Comparison of ENCODE assay signal across 19 mouse cellular contexts in the genomic region with DNA sequence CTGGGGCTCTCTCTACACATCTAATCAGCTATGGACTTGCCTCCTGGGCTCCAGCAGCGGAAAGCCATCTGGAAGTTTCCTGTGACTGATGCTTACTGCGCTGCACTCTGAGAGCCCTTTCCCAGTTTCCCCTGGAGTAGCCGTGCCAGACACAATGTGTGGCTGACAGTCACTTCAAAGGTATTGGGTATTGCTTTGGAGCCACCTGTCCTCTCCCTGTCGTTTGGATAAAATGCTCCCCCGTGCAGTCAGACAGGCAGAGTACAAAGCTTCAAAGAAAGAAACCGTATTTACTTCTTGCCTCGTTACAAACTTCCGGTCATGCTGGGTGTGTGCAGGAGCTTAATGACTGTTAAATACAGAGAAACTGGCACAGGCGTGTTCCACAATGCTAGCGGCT.
A peak's percentile ranks its signal among the peaks of the same experiment; 100 is the strongest.
DNase-seq lines count a peak whose midpoint lies in the region; ATAC-seq lines count a peak whose summit lies in the region.
"Had no signal": no experiment of that assay in that cellular context is flagged by ENCODE, and none has a peak within 500 bp of the region (broad histone marks: within the 10 kb centered on the region; RNA-seq: fewer than 3 reads in every experiment).

No protein-coding gene starts in this region.

- ATAC-seq in cerebellum, adult (ENCODE audit: insufficient number of reproducible peaks, low FRiP score, low TSS enrichment) = peak; percentile 78
- no peak for ATAC-seq in hindbrain, embryonic 13.5 days (ENCODE audit: low FRiP score)
- ATAC-seq in hindbrain, embryonic 11.5 days (ENCODE audit: low FRiP score) = no peak
- no peak for ATAC-seq in neural tube, embryonic 13.5 days (ENCODE audit: low read depth)
- no peak for ATAC-seq in neural tube, embryonic 15.5 days (ENCODE audit: low FRiP score)
- ATAC-seq in intestine, embryonic 15.5 days = no peak
- ATAC-seq: activated CD4-positive, CD25-positive, alpha-beta regulatory T cell, adult 4 months; inflammation-experienced regulatory T-cells, adult 6 months; lung, postnatal 0 days had no signal

- H3K4me3 ChIP-seq in hindbrain, embryonic 13.5 days = no peak overlapping the region
- no peak overlapping the region for H3K4me3 ChIP-seq in hindbrain, embryonic 11.5 days (ENCODE audit: low read depth, low read length)
- no peak overlapping the region for H3K4me3 ChIP-seq in neural tube, embryonic 13.5 days
- H3K4me3 ChIP-seq in neural tube, embryonic 15.5 days (replicated peaks) = no peak overlapping the region
- H3K4me3 ChIP-seq in intestine, embryonic 15.5 days (replicated peaks) = no peak overlapping the region
- H3K4me3 ChIP-seq: embryonic facial prominence, embryonic 13.5 days; myocyte; stomach, embryonic 15.5 days had no signal

- H3K27me3 ChIP-seq in hindbrain, embryonic 13.5 days = no peaks in the 10 kb centered on the region
- no peaks in the 10 kb centered on the region for H3K27me3 ChIP-seq in hindbrain, embryonic 11.5 days (ENCODE audit: control insufficient read depth, insufficient read depth, low read length)
- no peaks in the 10 kb centered on the region for H3K27me3 ChIP-seq in neural tube, embryonic 13.5 days
- no peaks in the 10 kb centered on the region for H3K27me3 ChIP-seq in neural tube, embryonic 15.5 days (replicated peaks)
- H3K27me3 ChIP-seq in intestine, embryonic 15.5 days (replicated peaks) = no peaks in the 10 kb centered on the region
- H3K27me3 ChIP-seq: embryonic facial prominence, embryonic 13.5 days; stomach, embryonic 15.5 days had no signal

- H3K4me2 ChIP-seq in hindbrain, embryonic 13.5 days = no peak overlapping the region
- no peak overlapping the region for H3K4me2 ChIP-seq in hindbrain, embryonic 11.5 days (replicated peaks; ENCODE audit: low read depth, low read length)
- H3K4me2 ChIP-seq in neural tube, embryonic 13.5 days = no peak overlapping the region
- no peak overlapping the region for H3K4me2 ChIP-seq in neural tube, embryonic 15.5 days
- no peak overlapping the region for H3K4me2 ChIP-seq in intestine, embryonic 15.5 days (replicated peaks)
- H3K4me2 ChIP-seq: embryonic facial prominence, embryonic 13.5 days; stomach, embryonic 15.5 days had no signal

- DNase-seq in cerebellum, postnatal 4 days (ENCODE audit: low spot score in 2 of 2) = no peak
- DNase-seq in hindbrain, embryonic 11.5 days (ENCODE audit: low spot score) = no peak
- no peak for DNase-seq in gastrocnemius, adult 8-10 months (ENCODE audit: low spot score in 2 of 2)
- DNase-seq: adrenal gland, postnatal 25 days; gastrocnemius, postnatal 10 days; kidney, postnatal 25 days; spleen, adult 18-20 months had no signal

- no peak overlapping the region for H3K9ac ChIP-seq in hindbrain, embryonic 13.5 days
- no peak overlapping the region for H3K9ac ChIP-seq in hindbrain, embryonic 11.5 days (ENCODE audit: low read depth, low read length)
- H3K9ac ChIP-seq in neural tube, embryonic 13.5 days = 0 out of 2 replicates have a peak overlapping the region, but pooled peaks have one; percentile 8
- no peak overlapping the region for H3K9ac ChIP-seq in neural tube, embryonic 15.5 days (replicated peaks)
- H3K9ac ChIP-seq in intestine, embryonic 15.5 days = no peak overlapping the region
- H3K9ac ChIP-seq: embryonic facial prominence, embryonic 13.5 days; liver, embryonic 14.5 days; stomach, embryonic 15.5 days had no signal

- peaks cover 20% of the 10 kb centered on the region for H3K4me1 ChIP-seq in hindbrain, embryonic 13.5 days (replicated peaks)
- 0 out of 2 replicates have a peak, but pooled peaks cover 2% of the 10 kb centered on the region for H3K4me1 ChIP-seq in hindbrain, embryonic 11.5 days (replicated peaks; ENCODE audit: control insufficient read depth, insufficient read depth, low read length)
- H3K4me1 ChIP-seq in neural tube, embryonic 13.5 days (replicated peaks) = peaks cover 18% of the 10 kb centered on the region
- H3K4me1 ChIP-seq in neural tube, embryonic 15.5 days = peaks cover 12% of the 10 kb centered on the region
- H3K4me1 ChIP-seq in intestine, embryonic 15.5 days (replicated peaks) = no peaks in the 10 kb centered on the region
- H3K4me1 ChIP-seq: stomach, embryonic 15.5 days had no signal

- no peaks in the 10 kb centered on the region for H3K9me3 ChIP-seq in hindbrain, embryonic 13.5 days
- H3K9me3 ChIP-seq in hindbrain, embryonic 11.5 days (ENCODE audit: control insufficient read depth, low read length) = no peaks in the 10 kb centered on the region
- no peaks in the 10 kb centered on the region for H3K9me3 ChIP-seq in neural tube, embryonic 13.5 days
- H3K9me3 ChIP-seq in neural tube, embryonic 15.5 days (replicated peaks) = no peaks in the 10 kb centered on the region
- H3K9me3 ChIP-seq in intestine, embryonic 15.5 days = no peaks in the 10 kb centered on the region
- H3K9me3 ChIP-seq: embryonic facial prominence, embryonic 13.5 days; stomach, embryonic 15.5 days had no signal

- no peaks in the 10 kb centered on the region for H3K36me3 ChIP-seq in hindbrain, embryonic 13.5 days
- no peaks in the 10 kb centered on the region for H3K36me3 ChIP-seq in hindbrain, embryonic 11.5 days (ENCODE audit: control insufficient read depth, insufficient read depth, low read length)
- no peaks in the 10 kb centered on the region for H3K36me3 ChIP-seq in neural tube, embryonic 13.5 days
- H3K36me3 ChIP-seq in neural tube, embryonic 15.5 days = no peaks in the 10 kb centered on the region
- H3K36me3 ChIP-seq in intestine, embryonic 15.5 days = no peaks in the 10 kb centered on the region
- H3K36me3 ChIP-seq: embryonic facial prominence, embryonic 13.5 days; stomach, embryonic 15.5 days had no signal

- WGBS in hindbrain, embryonic 13.5 days = 46% methylated on average over 10 of the region's 10 CpGs
- 62% methylated on average over 10 of the region's 10 CpGs for WGBS in hindbrain, embryonic 11.5 days
- 40% methylated on average over 10 of the region's 10 CpGs for WGBS in neural tube, embryonic 13.5 days
- 33% methylated on average over 10 of the region's 10 CpGs for WGBS in neural tube, embryonic 15.5 days
- WGBS in intestine, embryonic 15.5 days = 50% methylated on average over 10 of the region's 10 CpGs

- 0 out of 2 replicates have a peak overlapping the region, but pooled peaks have one; percentile 3 for H3K27ac ChIP-seq in hindbrain, embryonic 13.5 days
- no peak overlapping the region for H3K27ac ChIP-seq in hindbrain, embryonic 11.5 days (ENCODE audit: low read depth, low read length)
- H3K27ac ChIP-seq in neural tube, embryonic 13.5 days (replicated peaks) = no peak overlapping the region
- no peak overlapping the region for H3K27ac ChIP-seq in neural tube, embryonic 15.5 days (replicated peaks)
- no peak overlapping the region for H3K27ac ChIP-seq in intestine, embryonic 15.5 days
- H3K27ac ChIP-seq: embryonic facial prominence, embryonic 13.5 days; liver, embryonic 14.5 days; stomach, embryonic 15.5 days had no signal
